Mouse (Mus musculus): ENCODE data around the gene Acadm. TPM values are rescaled to one million over a fixed set of nuclear protein-coding genes. Genes with fewer than 3 reads are reported as not detected.

The Acadm gene
- total and polyA plus RNA-seq, 3 experiments = 58.0 to 911 (median 711) TPM

- no peak for DNase-seq
Observed at GRCm38 (mm10) chr3:153941613-153942012, 2.8 kb downstream of the Acadm start.

DNA sequence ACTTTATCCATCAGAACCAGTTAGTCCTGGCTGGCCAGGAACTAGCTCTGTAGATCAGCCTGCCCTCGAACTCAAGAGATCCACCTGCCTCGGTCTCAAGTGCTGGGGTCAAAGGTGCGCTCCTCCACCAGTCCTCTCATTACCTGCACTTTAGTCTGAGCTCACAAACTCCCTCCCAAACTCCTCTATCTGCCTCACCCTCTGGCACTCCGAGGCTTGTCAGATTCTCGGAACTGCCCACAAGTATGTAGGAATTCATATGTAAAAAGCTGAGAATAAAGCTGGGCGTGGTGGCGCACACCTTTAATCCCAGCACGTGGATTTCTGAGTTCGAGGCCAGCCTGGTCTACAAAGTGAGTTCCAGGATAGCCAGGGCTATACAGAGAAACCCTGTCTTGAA is 3.9 kb downstream of the Acadm start:
- DNase-seq = no peak

- no peak for DNase-seq
Observed at GRCm38 (mm10) chr3:153940021-153940420, 4.4 kb downstream of the Acadm start.

- DNase-seq = no peak
Observed at GRCm38 (mm10) chr3:153937116-153937810, 7.2 kb downstream of the Acadm start.

DNA sequence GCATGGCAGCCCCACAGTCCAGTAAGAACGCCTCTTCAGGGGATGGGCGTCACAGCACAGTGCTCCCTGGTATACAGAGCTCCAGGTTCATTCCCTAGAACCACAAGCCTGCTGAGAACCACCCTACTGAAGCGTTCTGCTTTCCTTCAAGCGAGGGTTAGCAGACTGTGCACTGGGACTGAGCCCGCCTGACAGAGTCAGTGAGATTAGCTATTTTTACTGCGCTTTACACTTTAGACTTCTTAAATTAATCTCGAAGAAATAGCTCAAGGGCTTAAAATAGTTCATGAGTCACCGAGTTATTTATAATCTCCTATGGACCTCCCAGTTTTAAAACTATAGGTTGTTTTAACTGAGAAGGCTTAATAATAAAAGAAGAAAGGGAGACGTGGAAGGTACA is 8.6 kb downstream of the Acadm start:
- no peak for DNase-seq

- no peak for DNase-seq
Observed at GRCm38 (mm10) chr3:153932461-153932860, 12.0 kb downstream of the Acadm start.

- no peak for DNase-seq
Observed at GRCm38 (mm10) chr3:153929526-153929925, 14.9 kb downstream of the Acadm start.

DNA sequence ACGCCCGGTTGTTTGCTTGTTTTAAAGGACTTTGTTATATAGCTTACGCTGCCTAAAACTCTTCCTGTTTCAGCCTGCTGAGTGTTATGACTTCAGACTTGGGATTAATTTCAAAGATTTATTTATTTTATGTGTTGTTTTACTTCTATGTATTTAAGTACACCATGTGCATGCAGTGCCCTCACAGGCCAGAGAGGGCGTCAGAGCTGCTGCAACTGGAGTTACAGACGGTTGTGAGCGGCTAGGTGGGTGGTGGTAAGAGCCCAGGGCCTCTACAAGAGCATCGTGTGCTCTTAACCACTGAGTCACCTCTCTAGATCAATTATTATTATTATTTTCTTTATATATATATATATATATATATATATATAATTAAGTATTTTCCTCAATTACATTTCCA is 18.1 kb downstream of the Acadm start:
- DNase-seq = no peak

GRCm38 (mm10) chr3:153921147-153921910 is 23.1 kb downstream of the Acadm start:
- DNase-seq = peak; percentile 58

GRCm38 (mm10) chr3:153917200-153917599 is 27.2 kb downstream of the Acadm start:
- DNase-seq = no peak

GRCm38 (mm10) chr3:153913510-153914243 is 30.8 kb downstream of the Acadm start:
- peak; percentile 63 for DNase-seq

- peak; percentile 96 for DNase-seq
Observed at GRCm38 (mm10) chr3:153912546-153913509, 31.6 kb downstream of the Acadm start, which contains the start of gene Rabggtb. Rabggtb (minus strand) TSS chr3:153913009.

DNA sequence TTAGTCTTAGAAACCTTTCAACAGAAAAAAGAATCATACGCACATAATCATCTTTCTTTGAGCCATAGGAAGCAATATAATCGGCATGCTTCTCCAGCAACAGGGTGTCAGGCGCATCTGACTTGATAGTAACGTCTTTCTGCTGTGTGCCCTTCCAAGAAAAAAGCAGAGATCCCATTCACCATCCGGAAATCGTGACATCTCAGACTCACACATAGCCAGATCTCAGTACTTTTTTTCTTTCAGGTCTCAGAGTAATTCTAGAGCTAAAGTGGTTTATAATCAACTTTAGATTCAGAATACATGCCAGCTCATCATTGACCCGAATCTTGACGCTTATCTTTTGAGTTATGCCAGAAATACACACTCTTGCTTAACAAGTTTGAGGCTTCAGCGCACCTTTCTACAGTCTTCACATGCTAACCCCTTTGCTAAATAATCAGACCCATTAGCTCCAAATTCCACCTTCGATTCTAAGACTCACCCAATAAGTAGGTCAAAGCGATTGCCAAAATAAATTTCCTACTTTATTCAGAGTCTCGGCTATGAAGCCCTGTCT is 32.5 kb downstream of the Acadm start:
- DNase-seq = no peak

DNA sequence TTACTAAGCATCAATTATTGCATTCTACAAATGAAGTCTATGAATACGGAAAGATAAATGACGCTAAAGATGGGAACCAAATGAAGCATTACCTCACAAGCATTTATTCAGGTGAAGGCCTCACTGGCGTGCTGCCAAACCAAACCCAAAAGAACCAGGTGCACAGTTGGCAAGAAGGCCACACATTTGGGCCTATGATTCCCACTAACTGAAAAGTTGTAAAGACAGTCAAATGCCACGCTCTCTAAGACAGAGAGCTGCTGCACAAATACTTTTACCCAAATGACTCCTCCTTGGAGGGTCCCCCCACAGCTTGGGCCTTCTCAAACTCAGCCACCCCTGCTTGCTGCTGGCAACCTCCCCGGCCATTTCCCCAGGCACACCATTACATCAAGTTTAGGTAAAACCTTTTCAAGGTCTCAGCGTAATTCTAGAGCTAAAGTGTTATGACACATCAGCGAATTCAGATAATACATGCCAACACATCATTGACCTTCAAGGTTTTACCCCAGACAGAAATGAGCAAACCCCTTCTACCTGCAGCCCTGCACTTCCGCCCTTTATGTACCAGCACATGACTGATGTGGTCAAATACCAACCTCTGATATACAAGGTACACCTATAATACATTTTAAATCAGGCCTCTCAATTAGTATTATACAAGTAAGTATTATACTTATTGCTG is 33.1 kb downstream of the Acadm start:
- DNase-seq = peak; percentile 31

- DNase-seq = no peak
Observed at GRCm38 (mm10) chr3:153910489-153910888, 33.9 kb downstream of the Acadm start.

- DNase-seq = no peak
Observed at GRCm38 (mm10) chr3:153908919-153909318, 35.5 kb downstream of the Acadm start.

DNA sequence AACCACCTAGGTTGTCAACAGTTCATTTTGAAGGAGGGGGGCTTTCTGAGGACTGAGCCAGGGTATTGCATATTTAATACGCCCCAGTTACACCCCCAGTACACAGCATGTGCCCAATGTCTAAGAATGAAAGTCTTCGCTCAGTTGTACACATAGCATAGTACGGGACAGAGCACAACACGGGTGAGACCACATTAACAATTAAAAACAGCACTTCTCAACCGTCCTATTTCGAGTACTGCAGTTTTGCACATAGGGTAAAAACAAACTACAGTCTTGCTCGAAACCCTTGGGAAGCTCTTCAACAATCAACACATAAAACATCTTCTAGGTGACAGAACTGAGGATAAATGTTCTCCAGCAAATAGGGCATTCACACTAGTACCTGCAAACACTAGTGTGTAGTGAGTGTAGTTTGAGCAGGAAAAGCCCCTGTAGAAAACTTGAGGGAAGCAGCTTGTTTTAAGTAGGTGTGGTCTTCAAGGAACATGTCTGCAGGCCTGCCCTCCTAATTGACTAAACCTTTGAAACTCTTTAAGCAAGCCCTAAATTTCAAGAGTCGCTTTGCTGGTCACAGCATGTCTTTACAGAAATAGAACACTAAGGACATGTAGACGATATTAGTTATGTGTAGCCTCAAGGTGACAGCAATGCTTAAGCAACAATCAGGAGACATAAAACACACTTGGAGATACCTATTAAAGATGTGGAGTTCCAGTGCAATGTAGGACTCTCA is 38.1 kb downstream of the Acadm start, which contains the start of gene Msh4:
Msh4 (minus strand) TSS at position 3 of the 736 bp plus-strand sequence.
- no peak for DNase-seq

DNA sequence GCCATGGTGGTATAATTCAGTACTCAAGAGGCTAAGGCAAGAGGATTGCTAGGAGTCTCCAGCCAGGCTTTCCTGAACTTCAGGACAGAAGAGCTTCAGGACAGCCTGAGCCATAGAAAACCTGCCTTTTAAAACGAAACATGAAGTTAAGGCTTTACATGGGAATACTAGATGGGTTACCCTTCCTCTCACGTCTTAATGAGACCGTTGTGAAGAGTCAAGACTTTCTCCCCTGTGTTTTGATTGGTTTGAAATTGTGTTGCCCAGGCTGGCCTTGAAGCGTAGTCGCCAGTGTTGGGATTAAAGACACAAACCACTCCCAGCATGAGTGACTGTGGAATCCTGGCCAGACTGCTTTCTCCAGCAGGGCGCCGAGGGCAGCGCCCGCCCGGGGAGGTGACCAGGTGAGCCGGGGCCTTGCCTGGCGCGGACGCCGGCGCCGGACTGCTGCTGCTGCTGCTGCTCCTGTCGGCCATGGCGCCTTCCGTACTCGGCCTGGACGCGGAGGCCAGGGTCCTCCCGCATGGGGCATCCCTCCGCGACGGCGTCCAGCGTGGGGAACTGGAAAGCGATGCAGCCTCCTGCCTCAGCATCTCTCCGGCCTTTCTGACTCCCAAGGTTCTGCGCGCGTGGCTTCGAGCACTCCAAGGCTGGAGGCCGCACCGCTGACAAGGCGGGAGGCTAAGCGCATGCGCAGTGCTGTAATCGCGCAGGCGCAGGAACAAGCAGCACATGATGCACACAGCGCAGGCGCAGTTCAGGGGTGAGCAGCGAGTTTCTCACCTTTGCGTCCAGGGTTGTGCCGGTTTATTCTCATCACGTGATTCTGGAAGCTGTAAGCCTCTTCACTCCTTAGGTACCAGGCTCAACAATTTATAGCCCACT is 38.9 kb downstream of the Acadm start:
- DNase-seq = peak; percentile 13

DNA sequence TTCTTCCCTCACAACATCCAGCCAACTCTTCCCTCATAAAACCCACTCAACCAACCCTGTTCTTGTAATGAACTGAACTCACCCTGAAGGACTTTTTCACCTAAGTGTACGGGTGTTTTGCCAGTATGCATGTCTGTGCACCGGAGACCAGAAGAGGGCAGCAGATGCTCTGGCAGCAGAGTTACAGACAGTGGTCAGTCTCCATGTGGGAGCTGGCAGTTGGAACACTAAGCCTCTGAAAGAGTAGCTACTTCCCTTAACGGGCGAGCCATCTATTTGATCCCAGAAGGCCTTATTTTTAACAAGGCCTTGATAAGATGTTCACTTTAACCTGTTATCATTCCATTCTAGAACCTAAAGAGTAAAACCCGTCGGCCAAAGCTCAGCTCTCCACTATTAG is 39.8 kb downstream of the Acadm start:
- peak; percentile 71 for DNase-seq

Measured in adrenal gland, adult 2 months (tissue).